Comparison of ENCODE assay signal across 9 mouse cellular contexts in genomic region chr13:112100592-112101420, GRCm38 (mm10).
A peak's percentile ranks its signal among the peaks of the same experiment; 100 is the strongest.
DNase-seq lines count a peak whose midpoint lies in the region; ATAC-seq and TF ChIP-seq lines count a peak whose summit lies in the region.
"Had no signal": no experiment of that assay in that cellular context is flagged by ENCODE, and none has a peak within 500 bp of the region (broad histone marks: within the 10 kb centered on the region; RNA-seq: fewer than 3 reads in every experiment).

No protein-coding gene starts in this region.

- no peak for TF ChIP-seq CTCF in embryonic fibroblast, embryonic 13.5 days (IDR thresholded peaks at IDR 0.05; ENCODE audit: borderline replicate concordance, insufficient read depth, low read length)
- TF ChIP-seq CTCF in midbrain, postnatal 0 days (IDR thresholded peaks at IDR 0.05): 0 out of 2 replicates have a peak, but pooled peaks have one; percentile 0

- peak overlapping the region; percentile 18 for H3K4me3 ChIP-seq in embryonic fibroblast, embryonic 13.5 days (ENCODE audit: insufficient read depth, low read length)
- H3K4me3 ChIP-seq in heart, embryonic 13.5 days: peak overlapping the region; percentile 64
- H3K4me3 ChIP-seq in kidney, embryonic 16.5 days (ENCODE audit: low read length): peak overlapping the region; percentile 59
- peak overlapping the region; percentile 44 for H3K4me3 ChIP-seq in liver, embryonic 11.5 days (ENCODE audit: low read depth, low read length)
- H3K4me3 ChIP-seq in midbrain, postnatal 0 days (ENCODE audit: low read depth, low read length): peak overlapping the region; percentile 38
- peak overlapping the region; percentile 54 for H3K4me3 ChIP-seq in stomach, embryonic 16.5 days (replicated peaks; ENCODE audit: low read length)

- peak; percentile 36 for DNase-seq in CD4-positive helper T cell, adult 2 months (ENCODE audit: low read depth, low spot score)
- peak; percentile 71 for DNase-seq in brain, adult 2 months (ENCODE audit: low read depth, low spot score)
- DNase-seq in liver, embryonic 11.5 days (ENCODE audit: low spot score): peak; percentile 57
- peak; percentile 86 for DNase-seq in midbrain, postnatal 0 days (ENCODE audit: low spot score)

- ATAC-seq in heart, embryonic 13.5 days (ENCODE audit: extremely low read depth, insufficient number of reproducible peaks, low FRiP score, low TSS enrichment): peak; percentile 67
- peak; percentile 94 for ATAC-seq in kidney, embryonic 16.5 days (ENCODE audit: low FRiP score, low TSS enrichment)
- ATAC-seq in liver, embryonic 11.5 days (replicated peaks; ENCODE audit: low FRiP score): peak; percentile 69
- ATAC-seq in midbrain, postnatal 0 days (ENCODE audit: low FRiP score): peak; percentile 92
- ATAC-seq in stomach, embryonic 16.5 days (ENCODE audit: insufficient read depth, low FRiP score): peak; percentile 83

- H3K4me1 ChIP-seq in embryonic fibroblast, embryonic 13.5 days (ENCODE audit: control insufficient read depth, insufficient read depth, low read length): no peaks in the 10 kb centered on the region
- peaks cover 31% of the 10 kb centered on the region for H3K4me1 ChIP-seq in heart, embryonic 13.5 days
- H3K4me1 ChIP-seq in kidney, embryonic 16.5 days (ENCODE audit: insufficient read depth, low read length): peaks cover 22% of the 10 kb centered on the region
- H3K4me1 ChIP-seq in liver, embryonic 11.5 days (replicated peaks; ENCODE audit: control insufficient read depth, insufficient read depth, low read length): peaks cover 9% of the 10 kb centered on the region; the same call in 1 of the 2 replicates
- H3K4me1 ChIP-seq in midbrain, postnatal 0 days (ENCODE audit: insufficient read depth, low read length): no peaks in the 10 kb centered on the region
- H3K4me1 ChIP-seq in stomach, embryonic 16.5 days (ENCODE audit: control insufficient read depth, insufficient read depth, low read length): peaks cover 9% of the 10 kb centered on the region

- H3K27ac ChIP-seq in embryonic fibroblast, embryonic 13.5 days (ENCODE audit: insufficient read depth, low read length): no peak overlapping the region
- peak overlapping the region; percentile 71 for H3K27ac ChIP-seq in heart, embryonic 13.5 days (replicated peaks)
- H3K27ac ChIP-seq in kidney, embryonic 16.5 days (ENCODE audit: low read length): peak overlapping the region; percentile 91
- H3K27ac ChIP-seq in liver, embryonic 11.5 days (ENCODE audit: low read depth, low read length): no peak overlapping the region
- peak overlapping the region; percentile 73 for H3K27ac ChIP-seq in midbrain, postnatal 0 days (ENCODE audit: low read depth, low read length)
- H3K27ac ChIP-seq in stomach, embryonic 16.5 days (ENCODE audit: low read length): peak overlapping the region; percentile 92

- no peak for TF ChIP-seq POLR2A in embryonic fibroblast, embryonic 13.5 days (IDR thresholded peaks at IDR 0.05; ENCODE audit: low read depth, low read length)

- peak overlapping the region; percentile 85 for H3K9ac ChIP-seq in heart, embryonic 13.5 days
- H3K9ac ChIP-seq in kidney, embryonic 16.5 days (replicated peaks; ENCODE audit: low read length): peak overlapping the region; percentile 71
- H3K9ac ChIP-seq in liver, embryonic 11.5 days (ENCODE audit: low read depth, low read length): peak overlapping the region; percentile 1; the same call in 1 of the 2 replicates
- H3K9ac ChIP-seq in midbrain, postnatal 0 days (replicated peaks; ENCODE audit: low read length, poor library complexity, severe bottlenecking): peak overlapping the region; percentile 50
- H3K9ac ChIP-seq in stomach, embryonic 16.5 days (ENCODE audit: low read length): peak overlapping the region; percentile 72

- no peaks in the 10 kb centered on the region for H3K27me3 ChIP-seq in heart, embryonic 13.5 days (replicated peaks)
- H3K27me3 ChIP-seq in kidney, embryonic 16.5 days (ENCODE audit: insufficient read depth, low read length): 0 out of 2 replicates have a peak, but pooled peaks cover 3% of the 10 kb centered on the region
- H3K27me3 ChIP-seq in liver, embryonic 11.5 days (replicated peaks; ENCODE audit: control insufficient read depth, insufficient read depth, low read length): peaks cover 12% of the 10 kb centered on the region
- H3K27me3 ChIP-seq in midbrain, postnatal 0 days (ENCODE audit: insufficient read depth, low read length): no peaks in the 10 kb centered on the region
- H3K27me3 ChIP-seq in stomach, embryonic 16.5 days (ENCODE audit: control insufficient read depth, insufficient read depth, low read length): no peaks in the 10 kb centered on the region

- no peaks in the 10 kb centered on the region for H3K9me3 ChIP-seq in heart, embryonic 13.5 days
- no peaks in the 10 kb centered on the region for H3K9me3 ChIP-seq in kidney, embryonic 16.5 days (ENCODE audit: low read length)
- H3K9me3 ChIP-seq in liver, embryonic 11.5 days (ENCODE audit: control insufficient read depth, low read length): no peaks in the 10 kb centered on the region
- H3K9me3 ChIP-seq in midbrain, postnatal 0 days (ENCODE audit: low read length): no peaks in the 10 kb centered on the region
- H3K9me3 ChIP-seq in stomach, embryonic 16.5 days (replicated peaks; ENCODE audit: control insufficient read depth, low read length): no peaks in the 10 kb centered on the region
- H3K9me3 ChIP-seq: G1E had no signal

- peak overlapping the region; percentile 86 for H3K4me2 ChIP-seq in heart, embryonic 13.5 days
- peak overlapping the region; percentile 86 for H3K4me2 ChIP-seq in kidney, embryonic 16.5 days (replicated peaks; ENCODE audit: low read depth, low read length)
- peak overlapping the region; percentile 72 for H3K4me2 ChIP-seq in liver, embryonic 11.5 days
- H3K4me2 ChIP-seq in midbrain, postnatal 0 days (ENCODE audit: low read depth, low read length, poor library complexity, severe bottlenecking): peak overlapping the region; percentile 72
- peak overlapping the region; percentile 92 for H3K4me2 ChIP-seq in stomach, embryonic 16.5 days (ENCODE audit: low read depth, low read length)

- 4% methylated on average over 31 of the region's 31 CpGs for WGBS in heart, embryonic 13.5 days
- 2% methylated on average over 31 of the region's 31 CpGs for WGBS in kidney, embryonic 16.5 days
- WGBS in liver, embryonic 11.5 days: 2% methylated on average over 31 of the region's 31 CpGs
- WGBS in midbrain, postnatal 0 days: 2% methylated on average over 31 of the region's 31 CpGs
- WGBS in stomach, embryonic 16.5 days: 2% methylated on average over 31 of the region's 31 CpGs

- no peaks in the 10 kb centered on the region for H3K36me3 ChIP-seq in heart, embryonic 13.5 days
- H3K36me3 ChIP-seq in kidney, embryonic 16.5 days (ENCODE audit: insufficient read depth, low read length): no peaks in the 10 kb centered on the region
- no peaks in the 10 kb centered on the region for H3K36me3 ChIP-seq in liver, embryonic 11.5 days (ENCODE audit: control insufficient read depth, insufficient read depth, low read length)
- H3K36me3 ChIP-seq in midbrain, postnatal 0 days (ENCODE audit: insufficient read depth, low read length): no peaks in the 10 kb centered on the region
- H3K36me3 ChIP-seq in stomach, embryonic 16.5 days (ENCODE audit: control insufficient read depth, insufficient read depth, low read length): no peaks in the 10 kb centered on the region
- H3K36me3 ChIP-seq: G1E had no signal

Comparison
In these comparisons a context has a peak if more than half of its experiments do, and no peak if none do; other contexts are left out.
1. DNase-seq: peak in every context shown above with its lines; median percentile 86 in midbrain, postnatal 0 days; 71 in brain, adult 2 months; 57 in liver, embryonic 11.5 days; 36 in CD4-positive helper T cell, adult 2 months.
2. H3K27ac ChIP-seq: peak in heart, embryonic 13.5 days (single experiment), kidney, embryonic 16.5 days (single experiment), midbrain, postnatal 0 days (single experiment) and stomach, embryonic 16.5 days (single experiment); none in embryonic fibroblast, embryonic 13.5 days (single experiment) and liver, embryonic 11.5 days (single experiment).
3. H3K9ac ChIP-seq: peak in every context shown above with its lines; median percentile 85 in heart, embryonic 13.5 days; 72 in stomach, embryonic 16.5 days; 71 in kidney, embryonic 16.5 days; 50 in midbrain, postnatal 0 days; 1 in liver, embryonic 11.5 days.
4. Peak in every context shown above with its lines, with median percentiles within 50 percentile points of each other: H3K4me3 ChIP-seq, ATAC-seq and H3K4me2 ChIP-seq.